Mouse (Mus musculus) kidney, embryonic 14.5 days (tissue): ENCODE results near the gene Neurog1. TPM values are rescaled to one million over a fixed set of nuclear protein-coding genes. Genes with fewer than 3 reads are reported as not detected.

Experiments
- ATAC-seq: fragments of 200-750 bp; cut with Nextera tagmentation; 2 replicates; pipeline ENCODE4 v1.8.0; 2017; ENCODE audit warnings: moderate number of reproducible peaks, mild to moderate bottlenecking, moderate TSS enrichment, moderate library complexity; ENCODE audit not compliant: low FRiP score, low TSS enrichment
- H3K27ac ChIP-seq: fragments of 300-500 bp; sonication (generic); 2 replicates; pipeline ENCODE4 v1.5.1; 2014; ENCODE audit warnings: low read depth, mild to moderate bottlenecking, low read length, moderate library complexity, mixed read lengths
- H3K27me3 ChIP-seq: fragments of 300-500 bp; sonication (generic); 2 replicates; pipeline ENCODE4 v1.6.1; 2014; ENCODE audit warnings: mild to moderate bottlenecking, low read length; ENCODE audit not compliant: control insufficient read depth, insufficient read depth
- H3K36me3 ChIP-seq: fragments of 300-500 bp; sonication (generic); 2 replicates; pipeline ENCODE4 v1.6.1; 2014; ENCODE audit warnings: low read length, mixed read lengths; ENCODE audit not compliant: control insufficient read depth, insufficient read depth
- H3K4me1 ChIP-seq: fragments of 300-500 bp; sonication (generic); 2 replicates; pipeline ENCODE4 v1.6.1; 2014; ENCODE audit warnings: low read length, mixed read lengths; ENCODE audit not compliant: control insufficient read depth, insufficient read depth
- H3K4me2 ChIP-seq: fragments of 300-500 bp; sonication (generic); replicated peaks from 2 replicates; pipeline ENCODE4 v1.6.1; 2014; ENCODE audit warnings: low read depth, mild to moderate bottlenecking, low read length
- H3K4me3 ChIP-seq: fragments of 300-500 bp; sonication (generic); 2 replicates; pipeline ENCODE4 v1.5.1; 2014; ENCODE audit warnings: mild to moderate bottlenecking, low read length
- H3K9ac ChIP-seq: fragments of 300-500 bp; sonication (generic); 2 replicates; pipeline ENCODE4 v1.6.1; 2014; ENCODE audit warnings: low read depth, mild to moderate bottlenecking, low read length, moderate library complexity
- H3K9me3 ChIP-seq: fragments of 300-500 bp; sonication (generic); 2 replicates; pipeline ENCODE4 v1.6.1; 2016; ENCODE audit warnings: low read length; ENCODE audit not compliant: control insufficient read depth
- WGBS: fragments of 180-500 bp; shearing (Covaris S2); extraction: QIAGEN DNeasy Blood & Tissue Kit; methylation state at CpG from one replicate; pipeline ENCODE4 v1.1.7; 2014; 5-methylcytosine and 5-hydroxymethylcytosine counted together
- polyA plus RNA-seq: library from polyadenylated mRNA; unstranded; fragments of >200 nt; fragmentation: Nextera tagmentation; extraction: Ambion mirVana; gene quantifications from 2 replicates; pipeline ENCODE4 v1.2.1, GENCODE M21; 2014

Gene Neurog1
- polyA plus RNA-seq, 1 experiment from 2014 or later: not detected

- no peak overlapping the region for H3K4me2 ChIP-seq
- no peaks in the 10 kb centered on the region for H3K9me3 ChIP-seq
- H3K4me3 ChIP-seq: no peak overlapping the region; the same call in 1 of the 2 replicates
- H3K4me1 ChIP-seq: peaks cover 4% of the 10 kb centered on the region; the same call in 1 of the 2 replicates
- no peaks in the 10 kb centered on the region for H3K36me3 ChIP-seq
- H3K27ac ChIP-seq: no peak overlapping the region
- H3K9ac ChIP-seq: no peak overlapping the region
- H3K27me3 ChIP-seq: peaks cover 100% of the 10 kb centered on the region
- WGBS: 7% methylated on average over 8 of the region's 8 CpGs
- ATAC-seq: no peak
Observed at GRCm38 (mm10) chr13:56252783-56253182, 820 bp upstream of the Neurog1 start.

- Histone ChIP-seq H3K27me3 (peaks cover 100% of the 10 kb centered on the region), H3K4me3 (peak overlapping the region; percentile 38), H3K36me3 (no peaks in the 10 kb centered on the region), H3K4me1 (peaks cover 4% of the 10 kb centered on the region; the same call in 1 of the 2 replicates), H3K9me3 (no peaks in the 10 kb centered on the region), H3K27ac (no peak overlapping the region), H3K9ac (no peak overlapping the region), H3K4me2 (no peak overlapping the region; the same call in 1 of the 2 replicates)
- 0 out of 2 replicates have a peak, but pooled peaks have one; percentile 14 for ATAC-seq
- WGBS: under 1% methylated on average over 59 of the region's 59 CpGs
Observed at GRCm38 (mm10) chr13:56251176-56251923, 613 bp downstream of the Neurog1 start.

DNA sequence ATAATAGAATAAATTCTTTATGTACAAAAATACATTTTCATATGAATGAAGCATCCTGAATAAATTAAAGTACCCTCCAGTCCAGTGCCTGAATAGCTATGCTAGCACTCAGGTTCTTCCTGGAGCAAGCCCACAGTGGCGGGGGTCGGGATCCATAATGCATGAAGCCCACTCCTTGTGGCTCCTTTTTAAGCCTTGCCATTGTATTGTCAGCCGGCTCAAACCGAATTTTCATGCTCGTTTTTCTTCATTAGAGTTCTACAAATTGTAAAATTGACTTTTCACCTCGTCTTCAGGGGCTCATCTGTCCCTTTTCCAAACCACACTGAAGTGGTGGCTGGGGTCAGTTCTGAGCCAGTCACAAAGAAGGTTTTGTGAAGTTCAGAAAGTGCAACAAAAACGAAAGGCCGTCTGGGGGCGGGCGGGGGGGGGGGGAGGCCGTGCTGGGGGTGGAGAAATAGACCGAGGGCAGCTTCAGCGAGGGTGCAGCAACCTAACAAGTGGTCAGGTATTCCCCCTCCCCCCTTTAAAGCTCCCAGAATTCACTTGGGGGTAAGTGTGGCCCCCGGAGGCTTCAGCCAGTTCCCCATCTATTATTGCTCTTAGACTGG, 1.3 kb downstream of the Neurog1 start:
- Histone ChIP-seq H3K27ac (no peak overlapping the region), H3K36me3 (no peaks in the 10 kb centered on the region), H3K4me1 (peaks cover 4% of the 10 kb centered on the region; the same call in 1 of the 2 replicates), H3K9me3 (no peaks in the 10 kb centered on the region), H3K9ac (no peak overlapping the region), H3K27me3 (peaks cover 99% of the 10 kb centered on the region), H3K4me2 (no peak overlapping the region), H3K4me3 (0 out of 2 replicates have a peak overlapping the region, but pooled peaks have one; percentile 38)
- ATAC-seq: no peak
- WGBS: 2% methylated on average over 14 of the region's 14 CpGs

- no peaks in the 10 kb centered on the region for H3K9me3 ChIP-seq
- no peak for ATAC-seq
- WGBS: 1% methylated on average over 13 of the region's 13 CpGs
- H3K4me1 ChIP-seq: peaks cover 4% of the 10 kb centered on the region; the same call in 1 of the 2 replicates
- no peak overlapping the region for H3K4me3 ChIP-seq
- H3K4me2 ChIP-seq: no peak overlapping the region
- no peaks in the 10 kb centered on the region for H3K36me3 ChIP-seq
- H3K27ac ChIP-seq: no peak overlapping the region
- peaks cover 90% of the 10 kb centered on the region for H3K27me3 ChIP-seq
- no peak overlapping the region for H3K9ac ChIP-seq
Observed at GRCm38 (mm10) chr13:56249593-56250341, 2.2 kb downstream of the Neurog1 start.

DNA sequence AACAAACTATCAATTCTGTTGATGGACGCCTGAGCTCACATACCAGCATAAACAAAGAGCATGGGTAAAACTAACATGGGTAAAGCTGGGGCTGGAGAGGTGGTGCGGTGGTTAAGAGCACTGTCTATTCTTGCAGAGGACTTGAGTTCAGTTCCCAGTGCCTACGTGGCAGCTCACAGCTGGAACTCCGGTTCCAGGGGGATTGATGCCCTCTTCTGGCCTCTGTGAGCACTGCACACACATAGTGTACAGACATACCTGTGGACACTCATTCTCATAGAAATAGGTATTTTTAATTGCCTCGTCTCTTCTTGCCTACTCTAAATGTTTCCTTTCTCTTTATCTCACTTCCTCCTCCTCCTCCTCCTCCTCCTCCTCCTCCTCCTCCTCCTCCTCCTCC, 8.9 kb downstream of the Neurog1 start:
- Histone ChIP-seq H3K4me1 (no peaks in the 10 kb centered on the region), H3K27me3 (peaks cover 24% of the 10 kb centered on the region), H3K27ac (no peak overlapping the region), H3K9ac (no peak overlapping the region), H3K9me3 (no peaks in the 10 kb centered on the region), H3K36me3 (no peaks in the 10 kb centered on the region), H3K4me3 (no peak overlapping the region), H3K4me2 (no peak overlapping the region)
- no peak for ATAC-seq
- 81% methylated on average over 5 of the region's 5 CpGs for WGBS

DNA sequence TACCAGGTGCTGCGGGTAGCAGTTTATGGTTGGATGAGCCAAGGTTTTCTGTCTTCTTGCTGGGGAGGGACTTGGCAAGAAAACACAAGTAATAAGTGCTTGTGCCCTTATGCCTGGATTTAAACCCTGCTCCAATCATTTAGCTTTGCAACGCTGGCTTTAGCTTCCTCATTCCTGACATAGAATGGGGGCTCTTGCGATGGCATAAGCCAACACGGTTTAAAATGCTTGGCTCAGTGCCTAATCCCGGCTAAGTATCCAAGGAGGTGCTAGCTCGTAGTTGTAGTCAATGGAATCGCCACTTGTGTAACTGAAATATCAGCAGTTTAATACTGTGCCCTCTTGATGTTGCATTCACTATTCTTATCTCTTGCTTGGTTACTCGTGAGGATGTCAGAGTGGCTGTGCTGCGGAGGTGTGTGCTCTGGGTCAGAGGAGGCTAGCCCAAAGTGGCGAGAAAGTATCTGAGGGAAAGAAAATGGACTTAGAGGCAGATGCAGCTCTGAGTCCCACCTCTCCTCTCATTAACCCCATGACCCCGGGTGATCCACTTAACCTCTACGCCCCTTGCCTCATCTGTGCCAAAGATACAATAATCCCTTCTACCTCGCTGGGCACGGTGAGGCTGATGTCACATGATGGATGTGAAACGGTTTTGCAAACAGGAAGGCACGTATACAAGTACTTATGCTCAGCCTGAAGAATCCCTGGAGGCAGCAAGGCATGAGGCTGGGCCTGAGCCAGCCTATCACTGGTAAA, 11.8 kb downstream of the Neurog1 start:
- H3K27ac ChIP-seq: no peak overlapping the region
- no peak overlapping the region for H3K4me3 ChIP-seq
- H3K27me3 ChIP-seq: peaks cover 14% of the 10 kb centered on the region; the same call in 1 of the 2 replicates
- ATAC-seq: no peak
- H3K36me3 ChIP-seq: no peaks in the 10 kb centered on the region
- H3K4me1 ChIP-seq: no peaks in the 10 kb centered on the region
- no peak overlapping the region for H3K4me2 ChIP-seq
- 62% methylated on average over 16 of the region's 16 CpGs for WGBS
- H3K9ac ChIP-seq: no peak overlapping the region
- H3K9me3 ChIP-seq: no peaks in the 10 kb centered on the region

GRCm38 (mm10) chr13:56237905-56238304, 14.1 kb downstream of the Neurog1 start:
- no peak for ATAC-seq
- no peak overlapping the region for H3K9ac ChIP-seq
- no peak overlapping the region for H3K4me2 ChIP-seq
- WGBS: 75% methylated on average over 10 of the region's 10 CpGs
- H3K4me3 ChIP-seq: no peak overlapping the region
- no peak overlapping the region for H3K27ac ChIP-seq
- peaks cover 20% of the 10 kb centered on the region; the same call in 1 of the 2 replicates for H3K27me3 ChIP-seq
- no peaks in the 10 kb centered on the region for H3K4me1 ChIP-seq
- H3K36me3 ChIP-seq: no peaks in the 10 kb centered on the region
- H3K9me3 ChIP-seq: no peaks in the 10 kb centered on the region

GRCm38 (mm10) chr13:56236194-56236593, 15.8 kb downstream of the Neurog1 start:
- H3K4me2 ChIP-seq: no peak overlapping the region
- H3K4me3 ChIP-seq: no peak overlapping the region
- no peak overlapping the region for H3K9ac ChIP-seq
- H3K9me3 ChIP-seq: no peaks in the 10 kb centered on the region
- WGBS: 17% methylated on average over 7 of the region's 7 CpGs
- H3K36me3 ChIP-seq: no peaks in the 10 kb centered on the region
- H3K27me3 ChIP-seq: peaks cover 20% of the 10 kb centered on the region; the same call in 1 of the 2 replicates
- no peak overlapping the region for H3K27ac ChIP-seq
- ATAC-seq: no peak
- H3K4me1 ChIP-seq: no peaks in the 10 kb centered on the region
